Mouse (Mus musculus): ENCODE measurements at regions not wholly inside any gene's neighbourhood (a gene's known extent, or its start where the extent isn't known, plus 50 kb on each side); places are given as distances from the start of the nearest gene placed in this dataset.

DNA sequence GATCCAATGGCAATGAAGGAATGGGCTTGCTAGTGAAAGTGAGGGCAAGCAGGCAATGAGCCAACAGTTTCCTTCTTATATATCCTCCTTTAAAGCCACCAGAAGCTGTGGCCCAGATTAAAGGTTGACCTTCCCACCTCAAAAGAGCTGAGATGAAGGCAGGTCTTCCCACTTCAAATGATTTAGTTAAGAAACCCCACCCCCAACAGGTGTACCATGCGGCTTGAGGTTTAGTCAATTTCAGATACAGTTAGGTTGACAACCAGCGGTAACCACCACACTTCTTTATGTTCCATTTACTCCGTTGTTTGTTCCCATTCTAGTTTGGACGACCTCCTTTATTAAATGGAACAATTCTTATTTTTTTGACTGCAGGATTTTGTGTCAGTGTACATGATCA is 317.8 kb upstream of the Ptger4 start:
- TF ChIP-seq CTCF (IDR thresholded peaks at IDR 0.05; ENCODE audit: extremely low read depth, insufficient read depth, low read length) (no peak), POLR2A (IDR thresholded peaks at IDR 0.05; ENCODE audit: extremely low read depth, insufficient read depth, low read length) (no peak)
